Mouse (Mus musculus) heart, postnatal 36 days (tissue): ENCODE measurements around the gene Smim24. TPM values are rescaled to one million over a fixed set of nuclear protein-coding genes. Genes with fewer than 3 reads are reported as not detected.

Experiments
- DNase-seq, 2 experiments: peaks; one replicate each; pipeline ENCODE4 v3.0.0; 2021 to 2022
- intact Hi-C: fragments of 180-260 bp; cut with DNase I; formaldehyde crosslinking; loops from one replicate; pipeline ENCODE4 v1.15.1; 2025
- total RNA-seq, 2 experiments: library from RNA; stranded (reverse); gene quantifications; 2 replicates each; pipeline ENCODE4 v1.2.3; 2021

Smim24 gene
- total RNA-seq, 2 experiments from 2014 or later = 2.2 to 2.4 TPM

GRCm38 (mm10) chr10:81418216-81419070, 25.6 kb downstream of the Smim24 start:
- DNase-seq = no peak
- intact Hi-C loops = no loop called here

GRCm38 (mm10) chr10:81419111-81419928, 26.5 kb downstream of the Smim24 start:
- intact Hi-C loops = no loop called here
- peak; percentile 3 to 17 for DNase-seq

DNA sequence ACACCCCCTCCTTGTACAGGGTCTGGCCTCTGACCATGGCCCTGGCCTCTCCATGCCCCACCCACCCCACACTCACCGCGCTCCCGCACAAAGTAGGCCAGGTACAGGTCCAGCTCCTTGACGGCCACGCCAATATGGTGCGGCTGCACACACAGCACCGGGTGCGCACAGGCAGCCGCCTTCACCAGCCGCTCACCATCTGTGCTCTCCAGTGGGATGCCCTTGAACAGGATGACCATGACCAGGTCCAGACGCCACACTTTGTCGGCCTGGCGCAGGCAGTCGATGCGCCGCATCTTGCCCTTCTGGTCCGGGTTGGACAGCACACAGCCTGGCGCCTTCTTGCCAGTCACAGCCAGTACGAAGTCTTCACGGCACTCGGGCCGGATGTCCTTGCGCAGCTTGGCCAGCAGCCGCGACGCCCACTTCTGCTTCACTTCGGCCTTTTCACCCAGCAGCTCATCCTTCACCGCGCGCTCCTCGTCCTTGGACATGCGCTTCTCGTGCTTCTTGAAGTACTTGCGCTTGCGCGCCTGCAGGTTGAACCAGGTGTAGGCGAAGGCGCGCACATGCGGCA, 27.4 kb downstream of the Smim24 start:
- intact Hi-C loops = no loop called here
- DNase-seq = peak in 1 of 2 experiments; percentile 3

GRCm38 (mm10) chr10:81421041-81421796, 28.4 kb downstream of the Smim24 start:
- intact Hi-C loops = no loop called here
- DNase-seq = peak; percentile 2 to 11

- intact Hi-C loops = no loop called here
- peak; percentile 15 to 41 for DNase-seq
Measured at GRCm38 (mm10) chr10:81421797-81422100, 28.9 kb downstream of the Smim24 start.

GRCm38 (mm10) chr10:81422191-81422590, 29.3 kb downstream of the Smim24 start:
- peak in 1 of 2 experiments; percentile 6 for DNase-seq
- intact Hi-C loops = no loop called here

GRCm38 (mm10) chr10:81422661-81423217, 29.9 kb downstream of the Smim24 start:
- DNase-seq = no peak
- intact Hi-C loops = no loop called here

- peak in 1 of 2 experiments; percentile 1 for DNase-seq
- intact Hi-C loops = loop anchor here (2.0 kb wide), 1 partner anchor 13 kb away; no protein-coding TSS in a partner anchor
Measured at GRCm38 (mm10) chr10:81423476-81424245, 30.8 kb downstream of the Smim24 start.

DNA sequence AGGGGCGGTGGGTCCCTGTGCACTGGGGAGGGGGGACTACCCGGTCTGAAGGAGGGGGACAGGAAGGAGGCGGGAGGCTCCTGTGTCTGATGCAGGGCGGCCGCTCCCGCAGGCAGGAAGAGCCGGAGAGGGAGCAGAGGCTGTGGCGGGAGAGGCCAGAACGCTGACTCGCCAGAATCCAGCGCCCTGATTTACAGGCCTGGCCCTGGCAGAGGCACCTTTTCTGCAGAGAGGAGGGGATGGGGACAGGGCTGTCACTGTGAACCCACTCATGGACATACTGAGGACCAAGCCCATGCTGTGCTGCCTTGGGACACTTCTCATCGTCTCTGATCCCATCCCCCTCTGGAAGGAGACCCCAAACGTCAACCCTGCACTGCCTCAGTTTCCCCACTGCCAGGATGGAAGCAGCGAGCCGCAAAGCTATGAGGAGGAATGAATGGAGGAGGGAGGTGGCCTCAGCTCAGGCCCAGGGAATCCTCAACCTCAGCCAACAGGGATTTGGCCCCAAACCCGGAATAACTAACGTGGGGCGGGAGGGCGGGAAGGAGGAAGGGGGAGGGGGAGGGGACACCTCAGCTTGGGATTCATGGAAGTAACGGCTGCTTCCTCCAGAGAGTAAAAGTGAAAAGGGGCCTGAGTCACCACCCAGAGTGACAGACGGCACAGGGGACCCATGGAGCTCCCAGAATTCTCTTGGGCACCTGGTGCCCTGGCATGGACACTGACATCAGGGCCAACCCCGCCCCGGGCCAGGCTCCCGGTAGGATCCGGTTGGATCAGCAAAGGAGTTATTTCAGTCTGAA, 31.6 kb downstream of the Smim24 start:
- intact Hi-C loops = loop anchor here (2.0 kb wide), 1 partner anchor 14 kb away; no protein-coding TSS in a partner anchor
- DNase-seq = peak; percentile 57 to 72

GRCm38 (mm10) chr10:81425236-81425850, 32.5 kb downstream of the Smim24 start:
- intact Hi-C loops = loop anchor here (2.0 kb wide), 1 partner anchor 15 kb away; no protein-coding TSS in a partner anchor
- DNase-seq = peak; percentile 52 to 72

GRCm38 (mm10) chr10:81426081-81426671, 33.3 kb downstream of the Smim24 start:
- DNase-seq = peak; percentile 23 to 43
- intact Hi-C loops = no loop called here

GRCm38 (mm10) chr10:81426897-81427296, 34.0 kb downstream of the Smim24 start:
- intact Hi-C loops = no loop called here
- DNase-seq = peak; percentile 80 to 83

- DNase-seq = no peak
- intact Hi-C loops = no loop called here
Measured at GRCm38 (mm10) chr10:81427327-81427726, 34.5 kb downstream of the Smim24 start.

GRCm38 (mm10) chr10:81427804-81428506, 35.1 kb downstream of the Smim24 start:
- intact Hi-C loops = no loop called here
- DNase-seq = no peak

DNA sequence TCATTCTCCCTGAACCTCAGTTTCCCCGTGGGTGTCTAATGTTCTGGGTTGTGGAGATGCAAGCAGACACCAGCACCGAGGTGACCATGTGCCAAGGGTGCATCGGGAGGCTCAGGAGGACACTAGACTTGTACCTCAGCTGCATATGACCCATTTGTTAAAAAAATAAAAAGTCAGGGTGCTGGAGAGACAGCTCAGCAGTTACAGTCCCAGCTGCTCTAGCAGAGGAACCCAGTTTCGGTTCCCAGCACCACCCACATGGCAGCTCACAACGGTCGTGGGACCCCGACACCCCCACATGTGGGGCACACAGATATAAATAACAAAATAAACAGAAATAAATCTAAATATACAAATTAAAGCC, 35.6 kb downstream of the Smim24 start:
- no peak for DNase-seq
- intact Hi-C loops = no loop called here

DNA sequence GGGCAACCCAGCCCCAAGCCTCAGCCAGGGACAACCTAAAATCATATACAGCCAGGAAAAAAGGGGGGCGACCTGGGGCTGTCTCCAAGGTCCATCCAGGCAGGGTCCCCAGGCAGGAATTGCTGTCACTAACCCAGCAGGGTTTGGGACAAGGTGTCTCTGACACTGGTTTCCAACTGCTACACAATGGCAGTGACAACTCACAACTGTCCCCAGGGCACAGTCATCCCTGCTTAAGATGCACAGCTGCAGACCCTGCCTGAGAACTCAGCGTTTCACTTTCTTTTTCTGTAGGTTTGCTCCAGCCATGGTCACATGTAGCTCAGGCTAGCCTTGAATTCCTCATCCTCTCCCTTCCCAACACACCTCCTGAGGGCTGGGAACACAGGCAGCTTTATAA, 36.2 kb downstream of the Smim24 start:
- intact Hi-C loops = no loop called here
- DNase-seq = no peak

- intact Hi-C loops = loop anchor here (1.0 kb wide), 1 partner anchor 15 kb away; no protein-coding TSS in a partner anchor
- peak; percentile 88 to 90 for DNase-seq
Measured at GRCm38 (mm10) chr10:81429605-81430061, 36.8 kb downstream of the Smim24 start.
